Mouse (Mus musculus) heart, postnatal 4 days (tissue): ENCODE measurements around the gene Slc2a8. TPM values are rescaled to one million over a fixed set of nuclear protein-coding genes. Genes with fewer than 3 reads are reported as not detected.

Experiments
- DNase-seq: peaks from one replicate; pipeline ENCODE4 v3.0.0; 2021
- total RNA-seq, 2 experiments: library from RNA; stranded (reverse); gene quantifications; 2 replicates each; pipeline ENCODE4 v1.2.3; 2021

Slc2a8 gene
- total RNA-seq, 2 experiments from 2014 or later: 12.4 to 13.5 TPM

- DNase-seq: no peak
These were observed 52.7 kb downstream of the Slc2a8 start for GRCm38 (mm10) chr2:32928947-32929829.

GRCm38 (mm10) chr2:32928235-32928946, 53.5 kb downstream of the Slc2a8 start:
- DNase-seq: peak; percentile 89

- no peak for DNase-seq
These were observed 54.2 kb downstream of the Slc2a8 start for GRCm38 (mm10) chr2:32927624-32928234.

GRCm38 (mm10) chr2:32926330-32927075, 55.4 kb downstream of the Slc2a8 start:
- no peak for DNase-seq

- DNase-seq: no peak
These were observed 57.5 kb downstream of the Slc2a8 start for GRCm38 (mm10) chr2:32924306-32924844.

- DNase-seq: no peak
These were observed 58.2 kb downstream of the Slc2a8 start for GRCm38 (mm10) chr2:32923551-32924250.

Other genes starting within 250 kb of the Slc2a8 start
- gene 6330409D20Rik, start 241.1 kb downstream of the Slc2a8 start, total RNA-seq: not detected
- 10 to 100 TPM; 16.7 to 18.6 TPM for gene Tor2a, start 224.8 kb downstream of the Slc2a8 start, total RNA-seq
- gene Ttc16, start 206.4 kb downstream of the Slc2a8 start, total RNA-seq: under 1 TPM; 0.09 to 0.36 TPM
- 1 to 10 TPM; 3.0 to 5.4 TPM for gene Ptrh1, start 206.3 kb downstream of the Slc2a8 start, total RNA-seq
- gene Cfap157, start 197.7 kb downstream of the Slc2a8 start, total RNA-seq: not detected
- gene Stxbp1, start 134.8 kb downstream of the Slc2a8 start, total RNA-seq: 10 to 100 TPM; 34.8 to 39.6 TPM
- 10 to 100 TPM; 45.4 to 46.0 TPM for gene Fam129b, start 106.0 kb downstream of the Slc2a8 start, total RNA-seq
- 100 to 1,000 TPM; 151 to 169 TPM for gene Rpl12, start 20.5 kb downstream of the Slc2a8 start, total RNA-seq
- gene Lrsam1, start 20.5 kb downstream of the Slc2a8 start, total RNA-seq: 10 to 100 TPM; 12.9 to 13.4 TPM
- gene Garnl3, start 149.6 kb upstream of the Slc2a8 start, total RNA-seq: 10 to 100 TPM in 1 of 2 experiments, 1 to 10 TPM in 1; 9.7 to 11.6 TPM
- gene Angptl2, start 234.0 kb upstream of the Slc2a8 start, total RNA-seq: 100 to 1,000 TPM; 108 to 126 TPM